Mouse (Mus musculus): ENCODE results near the gene Crip3.

- no peak; the same call in 1 of the 2 replicates for TF ChIP-seq CTCF (IDR thresholded peaks at IDR 0.05; ENCODE audit: borderline replicate concordance, control insufficient read depth, extremely low read depth, insufficient read depth, low read length, poor library complexity)
- peak; percentile 73 for TF ChIP-seq POLR2A (IDR thresholded peaks at IDR 0.05; ENCODE audit: control insufficient read depth, extremely low read depth, insufficient read depth, low read length, poor library complexity)
Measured at GRCm38 (mm10) chr17:46383294-46384060, 45.2 kb upstream of the Crip3 start, which contains the start of gene Zfp318.
